Mouse (Mus musculus): ENCODE data around the gene Osgin1. TPM values are rescaled to one million over a fixed set of nuclear protein-coding genes. Genes with fewer than 3 reads are reported as not detected.

Gene Osgin1
- polyA plus RNA-seq, 1 experiment from 2014 or later = 57.9 TPM

GRCm38 (mm10) chr8:119400122-119400671 is 33.7 kb upstream of the Osgin1 start:
- Histone ChIP-seq H3K27me3 (ENCODE audit: control insufficient read depth, insufficient read depth, low read depth, low read length) (no peaks in the 10 kb centered on the region), H3K4me3 (ENCODE audit: low read depth, low read length) (no peak overlapping the region), H3K27ac (ENCODE audit: low read length) (no peak overlapping the region), H3K36me3 (ENCODE audit: control insufficient read depth, insufficient read depth) (no peaks in the 10 kb centered on the region), H3K4me2 (ENCODE audit: low read depth, low read length) (no peak overlapping the region), H3K4me1 (ENCODE audit: control insufficient read depth, low read depth, low read length) (peaks cover 14% of the 10 kb centered on the region), H3K9ac (ENCODE audit: low read depth, low read length) (no peak overlapping the region), H3K9me3 (replicated peaks; ENCODE audit: control insufficient read depth, low read length) (no peaks in the 10 kb centered on the region)
- WGBS (ENCODE audit: insufficient replicate concordance) = 61% methylated on average over 9 of the region's 9 CpGs
- ATAC-seq (ENCODE audit: low read depth) = no peak

- H3K27ac ChIP-seq (ENCODE audit: low read length) = no peak overlapping the region
- H3K4me1 ChIP-seq (ENCODE audit: control insufficient read depth, low read depth, low read length) = peaks cover 7% of the 10 kb centered on the region
- no peaks in the 10 kb centered on the region for H3K36me3 ChIP-seq (ENCODE audit: control insufficient read depth, insufficient read depth)
- peak; percentile 74 for ATAC-seq (ENCODE audit: low read depth)
- H3K9ac ChIP-seq (ENCODE audit: low read depth, low read length) = no peak overlapping the region
- no peak overlapping the region for H3K4me3 ChIP-seq (ENCODE audit: low read depth, low read length)
- no peaks in the 10 kb centered on the region for H3K27me3 ChIP-seq (ENCODE audit: control insufficient read depth, insufficient read depth, low read depth, low read length)
- no peak overlapping the region for H3K4me2 ChIP-seq (ENCODE audit: low read depth, low read length)
- no peaks in the 10 kb centered on the region for H3K9me3 ChIP-seq (replicated peaks; ENCODE audit: control insufficient read depth, low read length)
- WGBS (ENCODE audit: insufficient replicate concordance) = 58% methylated on average over 3 of the region's 3 CpGs
Measured at GRCm38 (mm10) chr8:119400904-119401303, 33.0 kb upstream of the Osgin1 start.

GRCm38 (mm10) chr8:119403912-119404311 is 30.0 kb upstream of the Osgin1 start:
- no peaks in the 10 kb centered on the region for H3K9me3 ChIP-seq (replicated peaks; ENCODE audit: control insufficient read depth, low read length)
- H3K4me1 ChIP-seq (ENCODE audit: control insufficient read depth, low read depth, low read length) = peaks cover 3% of the 10 kb centered on the region; the same call in 1 of the 2 replicates
- ATAC-seq (ENCODE audit: low read depth) = no peak
- H3K36me3 ChIP-seq (ENCODE audit: control insufficient read depth, insufficient read depth) = no peaks in the 10 kb centered on the region
- H3K27ac ChIP-seq (ENCODE audit: low read length) = no peak overlapping the region
- 58% methylated on average over 10 of the region's 10 CpGs for WGBS (ENCODE audit: insufficient replicate concordance)
- H3K4me3 ChIP-seq (ENCODE audit: low read depth, low read length) = no peak overlapping the region
- H3K9ac ChIP-seq (ENCODE audit: low read depth, low read length) = no peak overlapping the region
- no peaks in the 10 kb centered on the region for H3K27me3 ChIP-seq (ENCODE audit: control insufficient read depth, insufficient read depth, low read depth, low read length)
- H3K4me2 ChIP-seq (ENCODE audit: low read depth, low read length) = no peak overlapping the region

- WGBS (ENCODE audit: insufficient replicate concordance) = 87% methylated on average over 5 of the region's 5 CpGs
- H3K4me3 ChIP-seq (ENCODE audit: low read depth, low read length) = no peak overlapping the region
- H3K36me3 ChIP-seq (ENCODE audit: control insufficient read depth, insufficient read depth) = no peaks in the 10 kb centered on the region
- no peak overlapping the region for H3K4me2 ChIP-seq (ENCODE audit: low read depth, low read length)
- no peak for ATAC-seq (ENCODE audit: low read depth)
- H3K4me1 ChIP-seq (ENCODE audit: control insufficient read depth, low read depth, low read length) = no peaks in the 10 kb centered on the region; the same call in 1 of the 2 replicates
- H3K27ac ChIP-seq (ENCODE audit: low read length) = no peak overlapping the region
- no peak overlapping the region for H3K9ac ChIP-seq (ENCODE audit: low read depth, low read length)
- H3K9me3 ChIP-seq (replicated peaks; ENCODE audit: control insufficient read depth, low read length) = no peaks in the 10 kb centered on the region
- H3K27me3 ChIP-seq (ENCODE audit: control insufficient read depth, insufficient read depth, low read depth, low read length) = no peaks in the 10 kb centered on the region
Measured at GRCm38 (mm10) chr8:119404648-119405047, 29.3 kb upstream of the Osgin1 start.

- WGBS (ENCODE audit: insufficient replicate concordance) = 69% methylated on average over 8 of the region's 8 CpGs
- no peak for ATAC-seq (ENCODE audit: low read depth)
- Histone ChIP-seq H3K27ac (ENCODE audit: low read length) (no peak overlapping the region), H3K4me2 (ENCODE audit: low read depth, low read length) (no peak overlapping the region), H3K9ac (ENCODE audit: low read depth, low read length) (no peak overlapping the region), H3K9me3 (replicated peaks; ENCODE audit: control insufficient read depth, low read length) (no peaks in the 10 kb centered on the region), H3K27me3 (ENCODE audit: control insufficient read depth, insufficient read depth, low read depth, low read length) (no peaks in the 10 kb centered on the region), H3K4me3 (ENCODE audit: low read depth, low read length) (no peak overlapping the region), H3K36me3 (ENCODE audit: control insufficient read depth, insufficient read depth) (no peaks in the 10 kb centered on the region), H3K4me1 (ENCODE audit: control insufficient read depth, low read depth, low read length) (peaks cover 9% of the 10 kb centered on the region)
Measured at GRCm38 (mm10) chr8:119408311-119408710, 25.6 kb upstream of the Osgin1 start.

- Histone ChIP-seq H3K36me3 (ENCODE audit: control insufficient read depth, insufficient read depth) (no peaks in the 10 kb centered on the region), H3K4me3 (ENCODE audit: low read depth, low read length) (no peak overlapping the region), H3K9ac (ENCODE audit: low read depth, low read length) (no peak overlapping the region), H3K27me3 (ENCODE audit: control insufficient read depth, insufficient read depth, low read depth, low read length) (no peaks in the 10 kb centered on the region), H3K27ac (ENCODE audit: low read length) (no peak overlapping the region), H3K4me1 (ENCODE audit: control insufficient read depth, low read depth, low read length) (peaks cover 9% of the 10 kb centered on the region), H3K9me3 (replicated peaks; ENCODE audit: control insufficient read depth, low read length) (no peaks in the 10 kb centered on the region), H3K4me2 (ENCODE audit: low read depth, low read length) (0 out of 2 replicates have a peak overlapping the region, but pooled peaks have one; percentile 54)
- 43% methylated on average over 10 of the region's 10 CpGs for WGBS (ENCODE audit: insufficient replicate concordance)
- peak; percentile 7; the same call in 1 of the 2 replicates for ATAC-seq (ENCODE audit: low read depth)
Measured at GRCm38 (mm10) chr8:119412037-119412734, 21.7 kb upstream of the Osgin1 start.

- Histone ChIP-seq H3K9me3 (replicated peaks; ENCODE audit: control insufficient read depth, low read length) (no peaks in the 10 kb centered on the region), H3K4me3 (ENCODE audit: low read depth, low read length) (0 out of 2 replicates have a peak overlapping the region, but pooled peaks have one; percentile 19)
Measured at GRCm38 (mm10) chr8:119412735-119413498, 21.0 kb upstream of the Osgin1 start.

DNA sequence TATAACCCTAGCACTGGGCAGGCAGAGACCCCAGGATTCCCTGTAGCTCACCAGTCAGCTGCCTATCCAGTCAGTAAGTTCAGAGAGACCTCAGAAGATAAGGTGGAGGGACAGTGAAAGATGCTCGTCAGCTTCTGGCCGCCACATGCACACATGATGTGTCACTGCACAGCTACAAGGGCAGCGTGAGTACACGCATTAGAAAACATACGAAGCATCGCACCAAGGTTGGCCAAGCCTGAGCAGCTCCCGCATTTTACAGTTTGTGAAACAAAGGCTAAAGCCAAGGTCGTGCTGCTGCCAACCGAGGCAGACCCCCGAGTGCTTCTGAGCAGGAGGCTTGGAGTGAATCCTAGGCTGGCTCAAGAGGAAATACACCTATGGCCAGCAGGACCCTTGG is 20.3 kb upstream of the Osgin1 start:
- Histone ChIP-seq H3K4me2 (ENCODE audit: low read depth, low read length) (no peak overlapping the region), H3K27ac (ENCODE audit: low read length) (no peak overlapping the region), H3K27me3 (ENCODE audit: control insufficient read depth, insufficient read depth, low read depth, low read length) (no peaks in the 10 kb centered on the region), H3K36me3 (ENCODE audit: control insufficient read depth, insufficient read depth) (no peaks in the 10 kb centered on the region), H3K4me3 (ENCODE audit: low read depth, low read length) (no peak overlapping the region), H3K9ac (ENCODE audit: low read depth, low read length) (no peak overlapping the region), H3K9me3 (replicated peaks; ENCODE audit: control insufficient read depth, low read length) (no peaks in the 10 kb centered on the region), H3K4me1 (ENCODE audit: control insufficient read depth, low read depth, low read length) (peaks cover 9% of the 10 kb centered on the region)
- 65% methylated on average over 10 of the region's 10 CpGs for WGBS (ENCODE audit: insufficient replicate concordance)
- ATAC-seq (ENCODE audit: low read depth) = no peak

More at GRCm38 (mm10) chr8:119412735-119413498, 21.0 kb upstream of the Osgin1 start:
- peak overlapping the region; percentile 54 for H3K4me2 ChIP-seq (ENCODE audit: low read depth, low read length)
- H3K9ac ChIP-seq (ENCODE audit: low read depth, low read length) = no peak overlapping the region
- peaks cover 9% of the 10 kb centered on the region for H3K4me1 ChIP-seq (ENCODE audit: control insufficient read depth, low read depth, low read length)
- ATAC-seq (ENCODE audit: low read depth) = peak; percentile 65
- H3K27me3 ChIP-seq (ENCODE audit: control insufficient read depth, insufficient read depth, low read depth, low read length) = no peaks in the 10 kb centered on the region
- no peak overlapping the region for H3K27ac ChIP-seq (ENCODE audit: low read length)
- no peaks in the 10 kb centered on the region for H3K36me3 ChIP-seq (ENCODE audit: control insufficient read depth, insufficient read depth)
- 9% methylated on average over 18 of the region's 18 CpGs for WGBS (ENCODE audit: insufficient replicate concordance)

GRCm38 (mm10) chr8:119420318-119420717 is 13.6 kb upstream of the Osgin1 start:
- no peaks in the 10 kb centered on the region for H3K36me3 ChIP-seq (ENCODE audit: control insufficient read depth, insufficient read depth)
- 48% methylated on average over 7 of the region's 7 CpGs for WGBS (ENCODE audit: insufficient replicate concordance)
- no peaks in the 10 kb centered on the region for H3K9me3 ChIP-seq (replicated peaks; ENCODE audit: control insufficient read depth, low read length)
- H3K27me3 ChIP-seq (ENCODE audit: control insufficient read depth, insufficient read depth, low read depth, low read length) = no peaks in the 10 kb centered on the region
- H3K9ac ChIP-seq (ENCODE audit: low read depth, low read length) = no peak overlapping the region
- H3K4me2 ChIP-seq (ENCODE audit: low read depth, low read length) = no peak overlapping the region
- H3K27ac ChIP-seq (ENCODE audit: low read length) = no peak overlapping the region
- peaks cover 32% of the 10 kb centered on the region for H3K4me1 ChIP-seq (ENCODE audit: control insufficient read depth, low read depth, low read length)
- H3K4me3 ChIP-seq (ENCODE audit: low read depth, low read length) = no peak overlapping the region
- ATAC-seq (ENCODE audit: low read depth) = no peak
